Mouse (Mus musculus): ENCODE measurements around the gene Hpd. TPM values are rescaled to one million over a fixed set of nuclear protein-coding genes. Genes with fewer than 3 reads are reported as not detected.
A peak's percentile ranks its signal among the peaks of the same experiment; 100 is the strongest.

Hpd gene
- polyA plus RNA-seq, 1 experiment from 2014 or later = 0.35 TPM

- peaks cover 4% of the 10 kb centered on the region; the same call in 1 of the 2 replicates for H3K27me3 ChIP-seq (ENCODE audit: insufficient read depth, poor library complexity, severe bottlenecking)
- H3K4me1 ChIP-seq = peaks cover 78% of the 10 kb centered on the region
- peak overlapping the region; percentile 100 for H3K27ac ChIP-seq
- H3K9me3 ChIP-seq = no peaks in the 10 kb centered on the region
- 1% methylated on average over 30 of the region's 30 CpGs for WGBS
- peak overlapping the region; percentile 92 for H3K4me3 ChIP-seq
- DNase-seq (ENCODE audit: low spot score) = peak; percentile 95
- H3K36me3 ChIP-seq = peaks cover 7% of the 10 kb centered on the region; the same call in 1 of the 2 replicates
These were observed 46.8 kb downstream of the Hpd start for GRCm38 (mm10) chr5:123135471-123136360.

GRCm38 (mm10) chr5:123134875-123135382, 47.6 kb downstream of the Hpd start:
- peaks cover 4% of the 10 kb centered on the region; the same call in 1 of the 2 replicates for H3K27me3 ChIP-seq (ENCODE audit: insufficient read depth, poor library complexity, severe bottlenecking)
- peak overlapping the region; percentile 100 for H3K27ac ChIP-seq
- H3K4me3 ChIP-seq = peak overlapping the region; percentile 92
- H3K4me1 ChIP-seq = peaks cover 78% of the 10 kb centered on the region
- no peaks in the 10 kb centered on the region for H3K9me3 ChIP-seq
- no peak for DNase-seq (ENCODE audit: low spot score)
- H3K36me3 ChIP-seq = peaks cover 7% of the 10 kb centered on the region; the same call in 1 of the 2 replicates
- WGBS = 10% methylated on average over 8 of the region's 8 CpGs

GRCm38 (mm10) chr5:123134186-123134874, 48.2 kb downstream of the Hpd start:
- peaks cover 10% of the 10 kb centered on the region; the same call in 1 of the 2 replicates for H3K36me3 ChIP-seq
- peak overlapping the region; percentile 92 for H3K4me3 ChIP-seq
- H3K27ac ChIP-seq = peak overlapping the region; percentile 100
- peak; percentile 87 for DNase-seq (ENCODE audit: low spot score)
- H3K9me3 ChIP-seq = no peaks in the 10 kb centered on the region
- WGBS = 8% methylated on average over 13 of the region's 13 CpGs
- peaks cover 4% of the 10 kb centered on the region; the same call in 1 of the 2 replicates for H3K27me3 ChIP-seq (ENCODE audit: insufficient read depth, poor library complexity, severe bottlenecking)
- H3K4me1 ChIP-seq = peaks cover 77% of the 10 kb centered on the region

GRCm38 (mm10) chr5:123133784-123134143, 48.8 kb downstream of the Hpd start:
- Histone ChIP-seq H3K27me3 (ENCODE audit: insufficient read depth, poor library complexity, severe bottlenecking) (peaks cover 4% of the 10 kb centered on the region; the same call in 1 of the 2 replicates), H3K27ac (peak overlapping the region; percentile 100), H3K4me3 (peak overlapping the region; percentile 92), H3K4me1 (peaks cover 76% of the 10 kb centered on the region), H3K9me3 (no peaks in the 10 kb centered on the region), H3K36me3 (peaks cover 10% of the 10 kb centered on the region; the same call in 1 of the 2 replicates)
- WGBS = 37% methylated on average over 7 of the region's 7 CpGs
- DNase-seq (ENCODE audit: low spot score) = no peak

GRCm38 (mm10) chr5:123133083-123133783, 49.3 kb downstream of the Hpd start:
- WGBS = 18% methylated on average over 18 of the region's 18 CpGs
- DNase-seq (ENCODE audit: low spot score) = peak; percentile 90
- no peaks in the 10 kb centered on the region for H3K9me3 ChIP-seq
- H3K4me3 ChIP-seq = peak overlapping the region; percentile 92; the same call in 1 of the 2 replicates
- H3K27ac ChIP-seq = peak overlapping the region; percentile 100; the same call in 1 of the 2 replicates
- H3K36me3 ChIP-seq = peaks cover 10% of the 10 kb centered on the region; the same call in 1 of the 2 replicates
- H3K4me1 ChIP-seq = peaks cover 76% of the 10 kb centered on the region
- H3K27me3 ChIP-seq (ENCODE audit: insufficient read depth, poor library complexity, severe bottlenecking) = peaks cover 4% of the 10 kb centered on the region; the same call in 1 of the 2 replicates

- peaks cover 69% of the 10 kb centered on the region for H3K4me1 ChIP-seq
- peaks cover 10% of the 10 kb centered on the region; the same call in 1 of the 2 replicates for H3K36me3 ChIP-seq
- H3K27ac ChIP-seq = peak within 1 kb of the TSS; percentile 100
- WGBS = 1% methylated on average over 44 of the region's 44 CpGs
- H3K27me3 ChIP-seq (ENCODE audit: insufficient read depth, poor library complexity, severe bottlenecking) = peaks cover 4% of the 10 kb centered on the region; the same call in 1 of the 2 replicates
- peak within 1 kb of the TSS; percentile 92 for H3K4me3 ChIP-seq
- no peaks in the 10 kb centered on the region for H3K9me3 ChIP-seq
- DNase-seq (ENCODE audit: low spot score) = peak; percentile 91
These were observed 50.0 kb downstream of the Hpd start, which contains the start of gene Rhof for GRCm38 (mm10) chr5:123132308-123133071. Gene Rhof, minus strand, starts transcription at chr5:123132692.

- 86% methylated on average over 5 of the region's 5 CpGs for WGBS
- no peaks in the 10 kb centered on the region for H3K9me3 ChIP-seq
These were observed 51.7 kb downstream of the Hpd start for GRCm38 (mm10) chr5:123130814-123131148.

GRCm38 (mm10) chr5:123130030-123130813, 52.3 kb downstream of the Hpd start:
- Histone ChIP-seq H3K9me3 (no peaks in the 10 kb centered on the region), H3K4me1 (peaks cover 56% of the 10 kb centered on the region), H3K36me3 (peaks cover 7% of the 10 kb centered on the region; the same call in 1 of the 2 replicates), H3K27me3 (ENCODE audit: insufficient read depth, poor library complexity, severe bottlenecking) (peaks cover 4% of the 10 kb centered on the region; the same call in 1 of the 2 replicates), H3K27ac (no peak overlapping the region), H3K4me3 (no peak overlapping the region)
- 89% methylated on average over 9 of the region's 9 CpGs for WGBS
- no peak for DNase-seq (ENCODE audit: low spot score)

More at GRCm38 (mm10) chr5:123130814-123131148, 51.7 kb downstream of the Hpd start:
- Histone ChIP-seq H3K27me3 (ENCODE audit: insufficient read depth, poor library complexity, severe bottlenecking) (peaks cover 4% of the 10 kb centered on the region; the same call in 1 of the 2 replicates), H3K27ac (no peak overlapping the region), H3K36me3 (peaks cover 7% of the 10 kb centered on the region; the same call in 1 of the 2 replicates), H3K4me3 (no peak overlapping the region), H3K4me1 (peaks cover 56% of the 10 kb centered on the region)
- DNase-seq (ENCODE audit: low spot score) = no peak

GRCm38 (mm10) chr5:123129170-123129757, 53.3 kb downstream of the Hpd start:
- Histone ChIP-seq H3K36me3 (peaks cover 5% of the 10 kb centered on the region; the same call in 1 of the 2 replicates), H3K4me3 (no peak overlapping the region), H3K27ac (no peak overlapping the region; the same call in 1 of the 2 replicates), H3K4me1 (peaks cover 46% of the 10 kb centered on the region), H3K27me3 (ENCODE audit: insufficient read depth, poor library complexity, severe bottlenecking) (peaks cover 4% of the 10 kb centered on the region; the same call in 1 of the 2 replicates), H3K9me3 (no peaks in the 10 kb centered on the region)
- DNase-seq (ENCODE audit: low spot score) = no peak
- 73% methylated on average over 10 of the region's 10 CpGs for WGBS

GRCm38 (mm10) chr5:123128426-123129169, 53.9 kb downstream of the Hpd start:
- H3K27me3 ChIP-seq (ENCODE audit: insufficient read depth, poor library complexity, severe bottlenecking) = peaks cover 4% of the 10 kb centered on the region; the same call in 1 of the 2 replicates
- WGBS = 53% methylated on average over 10 of the region's 10 CpGs
- H3K4me3 ChIP-seq = no peak overlapping the region
- H3K27ac ChIP-seq = peak overlapping the region; percentile 44; the same call in 1 of the 2 replicates
- H3K36me3 ChIP-seq = peaks cover 5% of the 10 kb centered on the region
- no peaks in the 10 kb centered on the region for H3K9me3 ChIP-seq
- DNase-seq (ENCODE audit: low spot score) = no peak
- H3K4me1 ChIP-seq = peaks cover 40% of the 10 kb centered on the region

Measured in heart, embryonic 10.5 days (tissue).